Mouse (Mus musculus) embryonic fibroblast, embryonic 13.5 days (primary cell): Measurements from ENCODE around the gene Slc43a2.

ENCODE experiments used
- CTCF ChIP-seq: IDR thresholded peaks from 2 replicates; pipeline ENCODE4 v1.5.1; 2011; ENCODE audit warnings: mild to moderate bottlenecking, control low read depth, low read length, moderate library complexity, borderline replicate concordance; ENCODE audit not compliant: insufficient read depth
- POLR2A ChIP-seq: IDR thresholded peaks from 2 replicates; pipeline ENCODE4 v1.6.1; 2011; ENCODE audit warnings: low read depth, mild to moderate bottlenecking, control low read depth, low read length, moderate library complexity

- TF ChIP-seq CTCF (no peak), POLR2A (no peak)
Observed at GRCm38 (mm10) chr11:75557142-75557541, 25.6 kb downstream of the Slc43a2 start.
